Mouse (Mus musculus) limb, embryonic 10.5 days (tissue): ENCODE data around the gene Tnfaip8l2. TPM values are rescaled to one million over a fixed set of nuclear protein-coding genes. Genes with fewer than 3 reads are reported as not detected.
A peak's percentile ranks its signal among the peaks of the same experiment; 100 is the strongest.

Source experiments
- DNase-seq: peaks from one replicate; pipeline ENCODE4 v3.0.0-alpha.2; 2017; ENCODE audit warnings: low spot score
- H3K27ac ChIP-seq: fragments of 300-500 bp; sonication (generic); 2 replicates; pipeline ENCODE4 v1.5.1; 2016; ENCODE audit warnings: mild to moderate bottlenecking
- H3K27me3 ChIP-seq: fragments of 300-500 bp; sonication (generic); 2 replicates; pipeline ENCODE4 v1.6.1; 2016; ENCODE audit warnings: low read depth, mild to moderate bottlenecking; ENCODE audit not compliant: poor library complexity, severe bottlenecking
- H3K36me3 ChIP-seq: fragments of 300-500 bp; sonication (generic); 2 replicates; pipeline ENCODE4 v1.6.1; 2016; ENCODE audit warnings: mild to moderate bottlenecking, moderate library complexity
- H3K4me1 ChIP-seq: fragments of 300-500 bp; sonication (generic); 2 replicates; pipeline ENCODE4 v1.6.1; 2016
- H3K4me3 ChIP-seq: fragments of 300-500 bp; sonication (generic); 2 replicates; pipeline ENCODE4 v1.5.1; 2016; ENCODE audit warnings: mild to moderate bottlenecking, moderate library complexity
- H3K9me3 ChIP-seq: fragments of 300-500 bp; sonication (generic); replicated peaks from 2 replicates; pipeline ENCODE4 v1.6.1; 2016; ENCODE audit warnings: mild to moderate bottlenecking
- WGBS: fragments of 180-500 bp; shearing (Covaris S2); methylation state at CpG from one replicate; pipeline ENCODE4 v1.1.7; 2016; 5-methylcytosine and 5-hydroxymethylcytosine counted together
- polyA plus RNA-seq: library from polyadenylated mRNA; unstranded; fragments of >200 nt; fragmentation: Nextera tagmentation; extraction: Ambion mirVana; gene quantifications from 2 replicates; pipeline ENCODE4 v1.2.1, GENCODE M21; 2016

Gene Tnfaip8l2
- polyA plus RNA-seq, 1 experiment from 2014 or later, result 1.9 TPM

GRCm38 (mm10) chr3:95171105-95171504 is 28.9 kb upstream of the Tnfaip8l2 start:
- 89% methylated on average over 6 of the region's 6 CpGs for WGBS
- H3K9me3 ChIP-seq, result no peaks in the 10 kb centered on the region
- no peak overlapping the region for H3K27ac ChIP-seq
- no peak overlapping the region for H3K4me3 ChIP-seq
- H3K27me3 ChIP-seq, result peaks cover 70% of the 10 kb centered on the region
- no peak for DNase-seq
- H3K4me1 ChIP-seq, result peaks cover 22% of the 10 kb centered on the region
- peaks cover 78% of the 10 kb centered on the region for H3K36me3 ChIP-seq

GRCm38 (mm10) chr3:95169996-95170395 is 27.8 kb upstream of the Tnfaip8l2 start:
- H3K27me3 ChIP-seq, result peaks cover 67% of the 10 kb centered on the region
- H3K4me1 ChIP-seq, result peaks cover 22% of the 10 kb centered on the region
- H3K36me3 ChIP-seq, result peaks cover 90% of the 10 kb centered on the region
- 92% methylated on average over 10 of the region's 10 CpGs for WGBS
- H3K27ac ChIP-seq, result no peak overlapping the region
- H3K4me3 ChIP-seq, result no peak overlapping the region
- H3K9me3 ChIP-seq, result no peaks in the 10 kb centered on the region
- no peak for DNase-seq

GRCm38 (mm10) chr3:95164840-95165239 is 22.7 kb upstream of the Tnfaip8l2 start:
- Histone ChIP-seq H3K4me3 (no peak overlapping the region), H3K27ac (no peak overlapping the region), H3K4me1 (peaks cover 39% of the 10 kb centered on the region), H3K27me3 (peaks cover 30% of the 10 kb centered on the region), H3K36me3 (peaks cover 74% of the 10 kb centered on the region), H3K9me3 (no peaks in the 10 kb centered on the region)
- no peak for DNase-seq
- WGBS, result 87% methylated on average over 5 of the region's 5 CpGs

- WGBS, result 61% methylated on average over 5 of the region's 5 CpGs
- Histone ChIP-seq H3K36me3 (peaks cover 68% of the 10 kb centered on the region), H3K27ac (0 out of 2 replicates have a peak overlapping the region, but pooled peaks have one; percentile 4)
Observed at GRCm38 (mm10) chr3:95164256-95164550, 22.0 kb upstream of the Tnfaip8l2 start.

GRCm38 (mm10) chr3:95163419-95164255 is 21.5 kb upstream of the Tnfaip8l2 start:
- H3K27ac ChIP-seq, result 0 out of 2 replicates have a peak overlapping the region, but pooled peaks have one; percentile 4
- peaks cover 62% of the 10 kb centered on the region for H3K36me3 ChIP-seq
- 56% methylated on average over 11 of the region's 11 CpGs for WGBS
- H3K4me3 ChIP-seq, result no peak overlapping the region
- peaks cover 43% of the 10 kb centered on the region for H3K4me1 ChIP-seq
- H3K9me3 ChIP-seq, result no peaks in the 10 kb centered on the region
- H3K27me3 ChIP-seq, result peaks cover 29% of the 10 kb centered on the region
- no peak for DNase-seq

More at GRCm38 (mm10) chr3:95164256-95164550, 22.0 kb upstream of the Tnfaip8l2 start:
- peaks cover 29% of the 10 kb centered on the region for H3K27me3 ChIP-seq
- no peaks in the 10 kb centered on the region for H3K9me3 ChIP-seq
- DNase-seq, result no peak
- H3K4me1 ChIP-seq, result peaks cover 43% of the 10 kb centered on the region
- H3K4me3 ChIP-seq, result no peak overlapping the region

- WGBS, result 61% methylated on average over 2 of the region's 2 CpGs
- Histone ChIP-seq H3K4me1 (peaks cover 43% of the 10 kb centered on the region), H3K36me3 (peaks cover 49% of the 10 kb centered on the region), H3K27ac (no peak overlapping the region), H3K27me3 (peaks cover 25% of the 10 kb centered on the region), H3K9me3 (no peaks in the 10 kb centered on the region), H3K4me3 (peak overlapping the region; percentile 73)
- DNase-seq, result no peak
Observed at GRCm38 (mm10) chr3:95162345-95162628, 20.1 kb upstream of the Tnfaip8l2 start.

GRCm38 (mm10) chr3:95161618-95162344 is 19.6 kb upstream of the Tnfaip8l2 start:
- H3K36me3 ChIP-seq, result peaks cover 44% of the 10 kb centered on the region
- DNase-seq, result no peak
- H3K4me3 ChIP-seq, result peak overlapping the region; percentile 73
- H3K27me3 ChIP-seq, result peaks cover 25% of the 10 kb centered on the region
- H3K4me1 ChIP-seq, result peaks cover 43% of the 10 kb centered on the region
- H3K27ac ChIP-seq, result peak overlapping the region; percentile 82
- 7% methylated on average over 9 of the region's 9 CpGs for WGBS
- no peaks in the 10 kb centered on the region for H3K9me3 ChIP-seq

GRCm38 (mm10) chr3:95161041-95161551 is 18.9 kb upstream of the Tnfaip8l2 start:
- no peaks in the 10 kb centered on the region for H3K9me3 ChIP-seq
- H3K27ac ChIP-seq, result peak overlapping the region; percentile 82
- peaks cover 37% of the 10 kb centered on the region for H3K36me3 ChIP-seq
- DNase-seq, result peak; percentile 64
- H3K4me3 ChIP-seq, result peak overlapping the region; percentile 73
- H3K4me1 ChIP-seq, result peaks cover 43% of the 10 kb centered on the region
- peaks cover 25% of the 10 kb centered on the region for H3K27me3 ChIP-seq
- WGBS, result under 1% methylated on average over 30 of the region's 30 CpGs

GRCm38 (mm10) chr3:95159987-95160963 is 18.1 kb upstream of the Tnfaip8l2 start, which contains the start of gene Sema6c:
Gene Sema6c (plus strand): TSS chr3:95160457.
- H3K9me3 ChIP-seq, result no peaks in the 10 kb centered on the region
- H3K4me1 ChIP-seq, result peaks cover 43% of the 10 kb centered on the region
- peak; percentile 89 for DNase-seq
- WGBS, result under 1% methylated on average over 66 of the region's 66 CpGs
- peak within 1 kb of the TSS; percentile 73 for H3K4me3 ChIP-seq
- peaks cover 25% of the 10 kb centered on the region for H3K27me3 ChIP-seq
- peak within 1 kb of the TSS; percentile 82 for H3K27ac ChIP-seq
- peaks cover 28% of the 10 kb centered on the region for H3K36me3 ChIP-seq

- DNase-seq, result no peak
- peak overlapping the region; percentile 73 for H3K4me3 ChIP-seq
- peaks cover 43% of the 10 kb centered on the region for H3K4me1 ChIP-seq
- no peaks in the 10 kb centered on the region for H3K9me3 ChIP-seq
- WGBS, result 15% methylated on average over 8 of the region's 8 CpGs
- peaks cover 21% of the 10 kb centered on the region for H3K36me3 ChIP-seq
- no peak overlapping the region for H3K27ac ChIP-seq
- peaks cover 25% of the 10 kb centered on the region for H3K27me3 ChIP-seq
Observed at GRCm38 (mm10) chr3:95159511-95159986, 17.4 kb upstream of the Tnfaip8l2 start.

- H3K4me3 ChIP-seq, result no peak overlapping the region
- no peak overlapping the region for H3K27ac ChIP-seq
- no peaks in the 10 kb centered on the region for H3K9me3 ChIP-seq
- no peaks in the 10 kb centered on the region for H3K36me3 ChIP-seq
- no peaks in the 10 kb centered on the region for H3K4me1 ChIP-seq
- peaks cover 3% of the 10 kb centered on the region for H3K27me3 ChIP-seq
- peak; percentile 28 for DNase-seq
- 54% methylated on average over 4 of the region's 4 CpGs for WGBS
Observed at GRCm38 (mm10) chr3:95153874-95154273, 11.7 kb upstream of the Tnfaip8l2 start.

GRCm38 (mm10) chr3:95147924-95148323 is 5.8 kb upstream of the Tnfaip8l2 start:
- Histone ChIP-seq H3K27me3 (no peaks in the 10 kb centered on the region), H3K27ac (no peak overlapping the region), H3K9me3 (no peaks in the 10 kb centered on the region), H3K4me1 (no peaks in the 10 kb centered on the region), H3K36me3 (no peaks in the 10 kb centered on the region), H3K4me3 (no peak overlapping the region)
- 64% methylated on average over 3 of the region's 3 CpGs for WGBS
- no peak for DNase-seq
